Mouse (Mus musculus) liver, embryonic 14.5 days (tissue): ENCODE measurements around the gene Rps6ka2.

Source experiments
- CTCF ChIP-seq: IDR thresholded peaks from 2 replicates; pipeline ENCODE4 v1.5.1; 2016; ENCODE audit warnings: antibody characterized with exemption, low read depth, control low read depth
- EP300 ChIP-seq: IDR thresholded peaks from 2 replicates; pipeline ENCODE4 v1.6.1; 2016; ENCODE audit warnings: antibody characterized with exemption, low read depth

GRCm38 (mm10) chr17:7138186-7138925 lies 31.6 kb upstream of the Rps6ka2 start:
- TF ChIP-seq CTCF (no peak), EP300 (no peak)
